Mouse (Mus musculus) Patski (cell line): Measurements from ENCODE around the gene Atp23. TPM values are rescaled to one million over a fixed set of nuclear protein-coding genes. Genes with fewer than 3 reads are reported as not detected.

Experiments
- ATAC-seq: fragments of 100-300 bp; one replicate; pipeline ENCODE4 v1.8.0; 2021
- CTCF ChIA-PET: fragments of 350-600 bp; sonication (Branson Sonifier 250); formaldehyde crosslinking; loops from one replicate; lab custom pipeline; 2022; ENCODE audit warnings: inconsistent platforms; lab: Charles Lee
- POLR2A ChIA-PET: fragments of 350-600 bp; sonication (Branson Sonifier 250); formaldehyde crosslinking; loops from one replicate; lab custom pipeline; 2022; ENCODE audit warnings: antibody characterized with exemption, inconsistent platforms; lab: Charles Lee
- DNase-seq: peaks from one replicate; pipeline ENCODE4 v3.0.0-alpha.2; 2011; ENCODE audit warnings: low read depth, low spot score
- H3K27me3 ChIP-seq: fragments of 371-371 bp; one replicate; pipeline ENCODE4 v1.5.1; 2021
- CTCF ChIP-seq: fragments of 100-300 bp; IDR thresholded peaks from one replicate; pipeline ENCODE4 v1.5.1; 2021
- in situ Hi-C: fragments of 300-500 bp; cut with MboI; formaldehyde crosslinking; loops from 3 replicates; pipeline ENCODE4 v1.11.1; 2018; ENCODE audit warnings: low pct_unique_long_range_greater_than_20kb, mixed read lengths
- polyA plus RNA-seq: library from polyadenylated mRNA; unstranded; gene quantifications from one replicate; pipeline ENCODE4 v1.2.3, GENCODE M21; 2021

The Atp23 gene
- polyA plus RNA-seq, 1 experiment from 2014 or later, result 14.5 TPM

DNA sequence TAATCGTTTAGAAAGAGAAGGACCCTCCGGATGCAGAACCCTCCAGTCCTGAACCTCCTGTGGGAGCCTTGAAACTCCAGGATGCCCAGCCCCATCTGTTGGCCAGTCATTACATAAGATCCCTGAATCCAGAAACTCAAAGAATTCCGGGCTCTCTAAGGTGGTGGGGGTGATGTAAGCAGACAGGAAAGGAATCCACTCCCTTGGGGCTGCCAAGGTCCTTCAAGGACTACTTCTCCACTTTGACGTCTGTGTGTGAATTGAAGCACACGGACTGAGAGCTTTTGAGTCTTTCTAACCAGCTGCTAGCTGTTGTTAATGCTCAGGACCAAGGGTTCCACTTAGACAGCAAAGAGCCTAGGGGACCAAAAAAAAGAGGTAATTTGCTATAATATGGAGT is 28.9 kb downstream of the Atp23 start:
- DNase-seq, result no peak

DNA sequence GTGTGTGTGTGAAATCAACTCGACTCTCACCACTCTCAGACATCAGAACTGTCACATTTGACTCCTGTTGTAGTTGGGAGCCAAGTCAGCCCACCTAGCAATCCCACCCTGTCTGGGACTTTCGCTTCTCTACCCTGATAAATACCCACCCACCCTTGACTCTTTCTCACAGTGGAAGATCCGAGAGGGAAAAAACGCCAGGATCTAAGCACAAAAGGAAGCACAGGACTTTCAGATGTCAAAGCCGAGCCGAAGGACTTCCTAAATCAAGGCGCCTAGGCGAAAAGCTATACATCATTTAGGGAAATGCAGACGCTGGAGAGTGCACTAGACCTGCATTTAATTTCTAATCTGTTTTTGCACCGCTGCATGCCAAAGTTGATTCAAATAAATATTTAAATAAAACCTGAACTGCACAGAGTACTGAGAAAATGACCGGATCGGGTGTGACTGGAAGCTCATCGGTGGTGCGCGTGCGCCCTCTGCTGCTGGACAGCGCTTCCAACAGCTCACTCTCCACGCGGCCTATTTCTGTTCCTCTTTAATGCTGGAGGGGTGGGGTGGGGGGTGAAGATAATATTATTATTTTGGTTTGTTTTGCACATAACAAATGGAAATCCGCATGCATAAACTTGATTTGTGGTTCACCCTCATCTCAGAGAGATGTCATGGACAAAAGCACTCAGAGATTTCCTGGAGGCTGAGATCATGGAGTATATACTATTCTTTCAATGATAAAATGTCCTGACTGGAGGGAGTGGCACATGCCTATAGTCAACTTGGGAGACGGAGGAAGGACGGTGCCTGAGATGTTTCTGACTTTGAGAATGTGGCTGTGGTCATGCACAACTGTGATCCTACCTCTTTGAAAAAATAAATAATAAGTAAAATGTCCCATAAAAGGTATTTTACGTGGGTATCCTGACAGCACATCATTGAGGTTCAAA is 31.5 kb downstream of the Atp23 start:
- DNase-seq, result no peak
- in situ Hi-C loops, result loop anchor here (25.0 kb wide), 1 partner anchor 1132 kb away; no protein-coding TSS in a partner anchor
- ChIA-PET POLR2A (no interaction called here), CTCF (interaction anchor here (0.7 to 1.3 kb wide), 3 partner anchors 16 to 244 kb away, joined by 3 read pairs; no protein-coding TSS in a partner anchor)
- peak; percentile 67 for ATAC-seq
- TF ChIP-seq CTCF, result peak; percentile 97
- no peaks in the 10 kb centered on the region for H3K27me3 ChIP-seq

More for the DNA sequence above, 28.9 kb downstream of the Atp23 start:
- no peak for TF ChIP-seq CTCF
- no peaks in the 10 kb centered on the region for H3K27me3 ChIP-seq
- in situ Hi-C loops, result loop anchor here (25.0 kb wide), 1 partner anchor 1135 kb away; no protein-coding TSS in a partner anchor
- POLR2A ChIA-PET, result interaction anchor here (0.5 kb wide), 1 partner anchor 25 kb away, joined by 5 read pairs; no protein-coding TSS in a partner anchor
- CTCF ChIA-PET, result no interaction called here
- no peak for ATAC-seq

DNA sequence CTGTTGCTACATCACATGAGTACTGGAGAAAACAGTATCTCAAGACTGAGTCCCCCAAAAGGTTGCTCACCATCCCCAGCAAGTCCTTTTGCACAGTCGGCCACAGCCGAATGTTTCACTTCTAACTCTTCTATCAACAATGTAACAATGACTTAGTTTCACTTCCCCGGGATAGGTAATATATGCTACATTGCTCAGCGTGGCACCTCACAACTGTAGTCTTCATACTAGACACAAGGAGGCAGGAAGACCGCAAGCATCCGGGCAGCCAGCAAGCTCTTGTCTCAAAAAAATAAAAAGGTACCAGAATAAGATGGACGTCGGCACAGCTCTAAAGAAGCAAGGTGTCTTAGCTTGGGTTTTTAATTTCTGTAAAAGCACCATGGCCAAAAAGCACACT is 35.9 kb downstream of the Atp23 start:
- no peaks in the 10 kb centered on the region for H3K27me3 ChIP-seq
- CTCF ChIA-PET, result no interaction called here
- in situ Hi-C loops, result loop anchor here (25.0 kb wide), 1 partner anchor 1128 kb away; no protein-coding TSS in a partner anchor
- DNase-seq (no peak), ATAC-seq (no peak)
- no peak for TF ChIP-seq CTCF
- POLR2A ChIA-PET, result no interaction called here

DNA sequence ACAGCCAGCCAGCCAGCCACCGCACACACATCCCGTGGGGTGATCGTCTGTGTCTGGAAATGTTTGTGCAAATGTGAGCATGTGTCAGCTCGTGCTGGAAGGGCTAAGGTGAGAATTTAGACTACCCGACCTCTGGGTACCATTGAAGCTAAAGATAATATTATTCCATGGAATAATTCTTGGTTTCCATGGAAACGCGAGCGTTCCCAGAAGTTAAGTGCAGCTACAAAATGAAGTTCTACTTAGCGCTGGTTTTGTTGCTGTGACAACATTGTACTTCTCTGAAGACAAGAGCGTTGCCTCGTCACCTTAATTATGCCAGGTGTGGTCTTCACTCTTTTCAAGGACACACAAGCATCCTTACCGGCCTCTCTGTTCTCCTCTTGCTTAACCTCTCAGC is 39.0 kb downstream of the Atp23 start:
- ChIA-PET CTCF (no interaction called here), POLR2A (no interaction called here)
- H3K27me3 ChIP-seq, result no peaks in the 10 kb centered on the region
- in situ Hi-C loops, result loop anchor here (25.0 kb wide), 1 partner anchor 1125 kb away; no protein-coding TSS in a partner anchor
- DNase-seq, result no peak
- no peak for ATAC-seq
- no peak for TF ChIP-seq CTCF

DNA sequence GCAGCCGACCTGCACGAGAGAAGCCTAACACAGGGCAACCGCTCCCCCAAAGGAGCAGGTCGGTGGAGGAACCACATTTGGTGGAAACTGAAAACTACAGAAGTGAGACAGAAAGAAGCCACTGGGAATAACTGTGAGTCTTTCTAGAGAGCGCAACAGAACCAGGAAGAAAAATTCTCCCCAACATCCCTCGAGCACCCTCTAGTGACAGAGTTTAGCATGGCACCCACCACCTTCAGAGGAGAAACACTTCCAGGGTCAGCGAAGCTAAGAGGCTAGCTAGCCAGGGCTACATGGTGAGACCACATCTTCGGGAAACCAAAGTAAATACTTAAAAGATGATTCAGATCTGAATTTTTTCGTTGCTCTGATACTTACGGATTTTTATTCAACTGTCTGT is 47.9 kb downstream of the Atp23 start:
- ATAC-seq (no peak), DNase-seq (no peak)
- TF ChIP-seq CTCF, result peak; percentile 73
- CTCF ChIA-PET, result interaction anchor here (1.0 to 1.1 kb wide), 2 partner anchors 16 to 24 kb away, joined by 3 read pairs; no protein-coding TSS in a partner anchor
- H3K27me3 ChIP-seq, result no peaks in the 10 kb centered on the region
- in situ Hi-C loops, result loop anchor here (25.0 kb wide), 1 partner anchor 1116 kb away; no protein-coding TSS in a partner anchor
- POLR2A ChIA-PET, result no interaction called here

DNA sequence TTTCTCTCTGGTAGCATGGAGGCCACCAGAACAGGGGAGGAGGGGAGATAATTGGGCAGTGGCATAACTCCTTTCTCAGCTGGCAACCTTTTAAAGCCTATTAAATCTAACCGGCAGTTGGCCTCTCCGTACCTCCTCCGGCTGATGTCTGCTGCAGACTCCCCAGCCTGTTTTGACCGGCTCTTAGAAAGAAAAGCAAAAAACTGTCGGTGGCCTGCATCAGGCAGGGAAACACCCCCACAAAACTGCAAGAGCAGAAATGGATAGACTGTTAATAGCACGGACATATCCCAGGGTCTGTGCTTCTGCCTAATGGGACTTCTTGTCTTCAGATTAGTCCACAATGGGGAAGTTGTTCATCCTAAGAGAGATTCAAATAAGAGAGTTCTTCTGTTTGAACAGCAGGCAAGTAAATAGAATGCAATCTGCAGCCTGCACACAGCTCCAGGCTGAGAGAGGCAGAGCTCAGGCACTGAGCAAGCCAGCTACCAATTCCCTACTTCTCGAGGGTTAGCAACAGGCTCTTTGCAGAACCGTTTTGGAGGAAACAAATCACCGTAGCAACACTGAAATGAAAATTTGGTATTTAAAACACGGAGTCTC is 55.7 kb downstream of the Atp23 start:
- ATAC-seq, result no peak
- in situ Hi-C loops, result no loop called here
- no peak for TF ChIP-seq CTCF
- ChIA-PET CTCF (interaction anchor here (1.1 kb wide), 1 partner anchor 32 kb away, joined by 4 read pairs; no protein-coding TSS in a partner anchor), POLR2A (no interaction called here)
- no peak for DNase-seq
- H3K27me3 ChIP-seq, result peaks cover 3% of the 10 kb centered on the region

DNA sequence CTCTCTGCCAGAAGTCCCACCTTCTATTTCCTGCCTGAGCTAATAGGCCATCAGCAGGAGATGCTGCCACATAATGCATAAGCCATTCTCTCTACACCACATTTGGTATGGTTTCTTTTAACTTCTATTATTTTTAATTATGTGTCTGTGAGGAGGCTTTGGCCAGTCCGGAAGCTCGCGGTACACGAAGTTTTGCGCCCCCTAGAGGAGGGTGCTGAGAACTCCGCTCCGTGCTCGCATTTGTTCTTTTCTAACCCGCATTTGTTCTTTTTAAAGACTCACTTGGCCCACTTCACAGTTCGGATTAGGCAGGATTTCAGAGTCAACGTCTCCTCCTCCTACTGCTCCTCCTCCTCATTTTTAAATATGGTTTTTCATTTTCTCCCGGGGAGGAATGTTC is 56.5 kb downstream of the Atp23 start:
- CTCF ChIA-PET, result no interaction called here
- ATAC-seq, result no peak
- POLR2A ChIA-PET, result no interaction called here
- in situ Hi-C loops, result no loop called here
- peaks cover 3% of the 10 kb centered on the region for H3K27me3 ChIP-seq
- peak; percentile 40 for TF ChIP-seq CTCF
- DNase-seq, result no peak

DNA sequence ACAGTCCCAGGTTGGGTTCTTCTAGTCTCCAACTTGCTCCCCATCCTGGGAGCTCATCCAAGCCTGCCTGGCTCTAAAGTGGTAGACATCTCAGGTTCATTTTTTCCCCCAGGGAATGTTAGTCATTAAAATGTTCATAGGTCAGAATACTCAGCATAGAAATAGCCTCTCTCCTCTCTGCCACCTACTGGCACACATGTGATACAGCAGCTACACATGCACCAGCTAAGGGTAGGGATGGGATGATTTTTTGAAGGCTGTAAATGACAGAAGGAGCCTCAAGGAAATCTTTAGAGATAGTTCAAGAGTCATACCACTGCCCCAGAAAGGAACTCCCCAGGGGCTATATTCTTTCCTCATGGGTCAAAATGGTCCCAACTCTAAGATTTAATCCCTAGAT is 60.9 kb downstream of the Atp23 start:
- ATAC-seq (no peak), DNase-seq (no peak)
- H3K27me3 ChIP-seq, result peaks cover 11% of the 10 kb centered on the region
- ChIA-PET POLR2A (no interaction called here), CTCF (interaction anchor here (0.7 kb wide), 1 partner anchor 18 kb away, joined by 3 read pairs; no protein-coding TSS in a partner anchor)
- in situ Hi-C loops, result no loop called here
- TF ChIP-seq CTCF, result peak; percentile 27

DNA sequence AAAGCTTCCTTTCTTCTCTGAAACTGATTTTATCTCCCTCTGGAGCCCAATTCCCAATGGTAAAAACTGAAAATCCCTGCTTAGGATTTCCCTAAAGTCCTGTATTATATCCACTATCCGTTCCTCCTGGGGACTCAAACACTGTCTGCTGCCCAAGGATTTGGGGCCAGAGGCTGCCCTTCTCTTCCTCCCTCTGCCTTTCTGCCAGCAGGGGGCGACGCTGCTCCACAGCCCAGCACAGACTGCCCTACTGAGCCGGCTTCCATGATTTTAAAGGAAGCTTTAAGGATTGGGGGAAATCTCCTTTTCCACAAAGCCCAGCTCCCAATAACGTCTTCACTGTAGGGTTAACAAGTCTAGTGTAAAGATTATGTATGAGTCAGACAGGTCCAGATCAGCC is 68.1 kb downstream of the Atp23 start:
- in situ Hi-C loops, result no loop called here
- ATAC-seq, result no peak
- TF ChIP-seq CTCF, result peak; percentile 49
- ChIA-PET POLR2A (no interaction called here), CTCF (no interaction called here)
- DNase-seq, result no peak
- H3K27me3 ChIP-seq, result peaks cover 9% of the 10 kb centered on the region

DNA sequence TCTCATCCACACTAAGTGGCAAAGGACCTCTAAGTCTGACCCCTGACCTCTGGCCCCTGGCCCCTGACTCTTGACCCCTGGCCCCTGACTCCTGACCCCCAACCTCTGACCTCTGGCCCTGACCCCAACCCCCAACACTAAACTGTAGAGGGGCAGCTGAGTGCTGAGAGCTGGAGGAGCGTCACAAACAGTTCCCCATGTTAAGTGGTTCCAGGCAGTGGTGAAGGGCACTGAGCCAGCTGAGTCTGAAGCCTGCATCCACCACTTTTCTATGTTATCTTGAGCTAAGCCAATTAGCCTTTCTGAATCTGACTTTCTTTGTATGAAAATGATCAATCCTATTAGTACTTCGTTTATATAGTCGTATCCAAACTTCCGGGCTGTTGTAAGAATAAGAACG is 69.8 kb downstream of the Atp23 start:
- DNase-seq, result no peak
- TF ChIP-seq CTCF, result no peak
- ATAC-seq, result no peak
- H3K27me3 ChIP-seq, result peaks cover 3% of the 10 kb centered on the region
- ChIA-PET CTCF (no interaction called here), POLR2A (no interaction called here)
- in situ Hi-C loops, result no loop called here
